Mouse (Mus musculus) ES-E14 (cell line): ENCODE data around the gene Zfp618. TPM values are rescaled to one million over a fixed set of nuclear protein-coding genes. Genes with fewer than 3 reads are reported as not detected.

Source experiments
- DNase-seq: peaks from one replicate; pipeline ENCODE4 v3.0.0-alpha.2; 2013; ENCODE audit warnings: low read depth, low spot score
- H3K27ac ChIP-seq: 2 replicates; pipeline ENCODE4 v1.5.1; 2012; ENCODE audit warnings: low read depth, mild to moderate bottlenecking, low read length, moderate library complexity, mixed read lengths; ENCODE audit not compliant: poor library complexity, insufficient read depth, severe bottlenecking
- H3K36me3 ChIP-seq: 2 replicates; pipeline ENCODE4 v1.6.1; 2012; ENCODE audit warnings: mild to moderate bottlenecking, low read length, moderate library complexity, mixed read lengths; ENCODE audit not compliant: control insufficient read depth, poor library complexity, insufficient read depth, severe bottlenecking
- H3K4me1 ChIP-seq, 2 experiments: fragments of 150-350 bp in 1 of 2; sonication (generic) in 1 of 2; 2 replicates each; pipeline ENCODE4 v1.6.1; 2012; ENCODE audit warnings: low read length in 2 of 2, mild to moderate bottlenecking in 1 of 2, mixed read lengths in 1 of 2; ENCODE audit not compliant: control insufficient read depth in 2 of 2, insufficient read depth in 2 of 2, poor library complexity in 1 of 2
- H3K4me3 ChIP-seq, 2 experiments: fragments of 150-350 bp in 1 of 2; sonication (generic) in 1 of 2; 2 replicates each; pipeline ENCODE4 v1.5.1; 2012; ENCODE audit warnings: low read length in 2 of 2, low read depth in 1 of 2, mild to moderate bottlenecking in 1 of 2, mixed read lengths in 1 of 2; ENCODE audit not compliant: insufficient read depth in 1 of 2, poor library complexity in 1 of 2, severe bottlenecking in 1 of 2
- H3K9ac ChIP-seq: 2 replicates; pipeline ENCODE4 v1.6.1; 2012; ENCODE audit warnings: low read depth, mild to moderate bottlenecking, low read length, mixed read lengths; ENCODE audit not compliant: poor library complexity, insufficient read depth, severe bottlenecking
- H3K9me3 ChIP-seq: fragments of 150-350 bp; sonication (generic); 2 replicates; pipeline ENCODE4 v1.6.1; 2012; ENCODE audit warnings: low read depth, mild to moderate bottlenecking, low read length; ENCODE audit not compliant: control insufficient read depth, insufficient read depth
- CHD2 ChIP-seq: IDR thresholded peaks from 2 replicates; pipeline ENCODE4 v1.6.1; 2014; ENCODE audit warnings: mild to moderate bottlenecking, low read depth, low read length, inconsistent platforms
- HCFC1 ChIP-seq: IDR thresholded peaks from 2 replicates; pipeline ENCODE4 v1.6.1; 2012; ENCODE audit warnings: low read length, inconsistent platforms, borderline replicate concordance; ENCODE audit not compliant: insufficient read depth
- MAFK ChIP-seq: IDR thresholded peaks from 2 replicates; pipeline ENCODE4 v1.6.1; 2014; ENCODE audit warnings: mild to moderate bottlenecking, low read depth, low read length, inconsistent platforms; ENCODE audit not compliant: insufficient read depth
- ZC3H11A ChIP-seq: IDR thresholded peaks from 2 replicates; pipeline ENCODE4 v1.6.1; 2012; ENCODE audit warnings: low read depth, mild to moderate bottlenecking, inconsistent platforms, low read length, borderline replicate concordance
- ZNF384 ChIP-seq: IDR thresholded peaks from 2 replicates; pipeline ENCODE4 v1.6.1; 2012; ENCODE audit warnings: low read depth, low read length, inconsistent platforms
- in situ Hi-C, 2 experiments: fragments of 600-800 bp; cut with MboI; formaldehyde crosslinking; loops; one replicate each; pipeline ENCODE4 v1.15.1; 2025; ENCODE audit warnings: low sequenced_read_pairs in 2 of 2, inconsistent platforms in 1 of 2; ENCODE audit not compliant: unreplicated experiment in 2 of 2
- total RNA-seq: library from RNA; depleted of rRNA; stranded (reverse); fragments of 300-350 nt; gene quantifications from 2 replicates; pipeline ENCODE4 v1.2.3, GENCODE M21; 2012

Gene Zfp618
- total RNA-seq, 1 experiment = 3.3 TPM

- in situ Hi-C loops = no loop called here
- DNase-seq = no peak
- no peaks in the 10 kb centered on the region for H3K9me3 ChIP-seq
Observed at GRCm38 (mm10) chr4:63023465-63023864, 58.1 kb downstream of the Zfp618 start.

GRCm38 (mm10) chr4:63024098-63024497 lies 58.7 kb downstream of the Zfp618 start:
- Histone ChIP-seq H3K36me3 (no peaks in the 10 kb centered on the region), H3K27ac (no peak overlapping the region), H3K4me1 (no peaks in the 10 kb centered on the region), H3K4me3 (no peak overlapping the region), H3K9me3 (no peaks in the 10 kb centered on the region), H3K9ac (no peak overlapping the region)
- in situ Hi-C loops = no loop called here
- TF ChIP-seq CHD2 (no peak), ZNF384 (no peak), MAFK (no peak), HCFC1 (no peak), ZC3H11A (no peak)
- no peak for DNase-seq

More at GRCm38 (mm10) chr4:63023465-63023864, 58.1 kb downstream of the Zfp618 start:
- Histone ChIP-seq H3K4me3 (no peak overlapping the region), H3K9ac (no peak overlapping the region), H3K4me1 (no peaks in the 10 kb centered on the region), H3K27ac (no peak overlapping the region), H3K36me3 (no peaks in the 10 kb centered on the region)
- TF ChIP-seq ZC3H11A (no peak), HCFC1 (no peak), ZNF384 (no peak), MAFK (no peak), CHD2 (no peak)

GRCm38 (mm10) chr4:63024734-63025256 lies 59.4 kb downstream of the Zfp618 start:
- no peaks in the 10 kb centered on the region for H3K4me1 ChIP-seq
- no peaks in the 10 kb centered on the region for H3K9me3 ChIP-seq
- H3K4me3 ChIP-seq = no peak overlapping the region
- H3K36me3 ChIP-seq = no peaks in the 10 kb centered on the region
- in situ Hi-C loops = no loop called here
- H3K9ac ChIP-seq = no peak overlapping the region
- H3K27ac ChIP-seq = no peak overlapping the region
- no peak for TF ChIP-seq CHD2
- TF ChIP-seq ZC3H11A = no peak
- TF ChIP-seq MAFK = no peak
- TF ChIP-seq HCFC1 = no peak
- TF ChIP-seq ZNF384 = no peak
- DNase-seq = no peak

- no peak overlapping the region for H3K9ac ChIP-seq
- DNase-seq = no peak
- TF ChIP-seq CHD2 = no peak
- no peak for TF ChIP-seq ZC3H11A
- no peak for TF ChIP-seq HCFC1
- no peak for TF ChIP-seq ZNF384
- TF ChIP-seq MAFK = no peak
- no peaks in the 10 kb centered on the region for H3K9me3 ChIP-seq
- no peak overlapping the region for H3K4me3 ChIP-seq
- H3K36me3 ChIP-seq = no peaks in the 10 kb centered on the region
- in situ Hi-C loops = no loop called here
- H3K4me1 ChIP-seq = 0 out of 4 replicates have a peak, but pooled peaks cover 0 to 3% of the 10 kb centered on the region in 2 experiments
- H3K27ac ChIP-seq = no peak overlapping the region
Observed at GRCm38 (mm10) chr4:63025306-63025705, 59.9 kb downstream of the Zfp618 start.

GRCm38 (mm10) chr4:63026286-63026685 lies 60.9 kb downstream of the Zfp618 start:
- TF ChIP-seq ZC3H11A (no peak), HCFC1 (no peak), MAFK (no peak), ZNF384 (no peak), CHD2 (no peak)
- Histone ChIP-seq H3K36me3 (no peaks in the 10 kb centered on the region), H3K27ac (no peak overlapping the region), H3K4me3 (no peak overlapping the region), H3K9me3 (no peaks in the 10 kb centered on the region), H3K4me1 (peaks cover 1 to 4% of the 10 kb centered on the region in 2 experiments; a peak in 2 of 4 replicates), H3K9ac (no peak overlapping the region)
- no peak for DNase-seq
- in situ Hi-C loops = no loop called here
